Mouse (Mus musculus): Measurements from ENCODE around the gene Btg1.

GRCm38 (mm10) chr10:96601670-96602069 lies 15.1 kb upstream of the Btg1 start:
- TF ChIP-seq CTCF (IDR thresholded peaks at IDR 0.05; ENCODE audit: low read depth) (no peak), EP300 (IDR thresholded peaks at IDR 0.05; ENCODE audit: low read depth) (no peak)

Data from liver, postnatal 0 days (tissue).